Mouse (Mus musculus) C2C12 (cell line): ENCODE data around the gene G6pc3.

Experiments used
- CEBPB ChIP-seq: IDR thresholded peaks from one replicate; pipeline ENCODE4 v1.6.1; 2011; ENCODE audit warnings: low read depth, mild to moderate bottlenecking, control low read depth, moderate library complexity
- CTCF ChIP-seq: IDR thresholded peaks from one replicate; pipeline ENCODE4 v1.5.1; 2011; ENCODE audit not compliant: control insufficient read depth, insufficient read depth, insufficient read length
- MAX ChIP-seq: IDR thresholded peaks from one replicate; pipeline ENCODE4 v1.6.1; 2011; ENCODE audit warnings: mild to moderate bottlenecking, control low read depth
- MYOD1 ChIP-seq: IDR thresholded peaks from one replicate; pipeline ENCODE4 v1.6.1; 2011; ENCODE audit warnings: low read depth; ENCODE audit not compliant: control insufficient read depth, insufficient read length
- MYOG ChIP-seq: IDR thresholded peaks from one replicate; pipeline ENCODE4 v1.6.1; 2011; ENCODE audit not compliant: control insufficient read depth, insufficient read length; ENCODE audit errors: extremely low read depth
- USF1 ChIP-seq: IDR thresholded peaks from one replicate; pipeline ENCODE4 v1.6.1; 2011; ENCODE audit warnings: low read depth, mild to moderate bottlenecking, control low read depth, moderate library complexity

- TF ChIP-seq CTCF (no peak), MYOD1 (no peak), MYOG (no peak), USF1 (no peak), CEBPB (no peak), MAX (no peak)
Measured at GRCm38 (mm10) chr11:102219994-102220346, 30.6 kb downstream of the G6pc3 start.
